Mouse (Mus musculus) thymus, adult 2 months (tissue): ENCODE results near the gene Cbx6. TPM values are rescaled to one million over a fixed set of nuclear protein-coding genes. Genes with fewer than 3 reads are reported as not detected.

Experiments used
- DNase-seq: peaks from one replicate; pipeline ENCODE4 v3.0.0; 2021
- H3K27ac ChIP-seq: fragments of 200-500 bp; 2 replicates; pipeline ENCODE4 v1.5.1; 2012; ENCODE audit warnings: low read length, control low read depth; ENCODE audit not compliant: control insufficient read depth, insufficient read depth
- H3K27me3 ChIP-seq: fragments of 200-500 bp; 2 replicates; pipeline ENCODE4 v1.6.1; 2012; ENCODE audit warnings: mild to moderate bottlenecking, low read length, moderate library complexity, mixed read lengths; ENCODE audit not compliant: control insufficient read depth, insufficient read depth
- H3K36me3 ChIP-seq: fragments of 200-500 bp; 2 replicates; pipeline ENCODE4 v1.6.1; 2012; ENCODE audit warnings: mild to moderate bottlenecking, low read length, moderate library complexity; ENCODE audit not compliant: control insufficient read depth, insufficient read depth
- H3K4me1 ChIP-seq: fragments of 200-500 bp; replicated peaks from 2 replicates; pipeline ENCODE4 v1.6.1; 2012; ENCODE audit warnings: low read length; ENCODE audit not compliant: control insufficient read depth, insufficient read depth
- H3K4me3 ChIP-seq: fragments of 200-500 bp; 2 replicates; pipeline ENCODE4 v1.5.1; 2012; ENCODE audit warnings: mild to moderate bottlenecking, low read length, control low read depth, moderate library complexity; ENCODE audit not compliant: control insufficient read depth, insufficient read depth
- CTCF ChIP-seq: fragments of 200-500 bp; IDR thresholded peaks from 2 replicates; pipeline ENCODE4 v1.5.1; 2012; ENCODE audit warnings: mild to moderate bottlenecking, control low read depth, low read length, moderate library complexity, borderline replicate concordance; ENCODE audit not compliant: control insufficient read depth, poor library complexity, insufficient read depth; ENCODE audit errors: extremely low read depth
- POLR2A ChIP-seq: fragments of 200-500 bp; IDR thresholded peaks from 2 replicates; pipeline ENCODE4 v1.6.1; 2012; ENCODE audit warnings: mild to moderate bottlenecking, low read length, control low read depth, moderate library complexity; ENCODE audit not compliant: control insufficient read depth, poor library complexity, insufficient read depth; ENCODE audit errors: extremely low read depth
- WGBS: fragments of 180-500 bp; shearing (Covaris S2); methylation state at CpG from one replicate; pipeline ENCODE4 v1.1.7; 2018; 5-methylcytosine and 5-hydroxymethylcytosine counted together
- polyA plus RNA-seq: library from polyadenylated mRNA; depleted of rRNA; stranded (reverse); fragments of >200 nt; gene quantifications from 2 replicates; pipeline ENCODE4 v1.2.3, GENCODE M21; 2012; rRNA removed

Cbx6 gene
- 136 and 145 TPM in 2 replicates for polyA plus RNA-seq

DNA sequence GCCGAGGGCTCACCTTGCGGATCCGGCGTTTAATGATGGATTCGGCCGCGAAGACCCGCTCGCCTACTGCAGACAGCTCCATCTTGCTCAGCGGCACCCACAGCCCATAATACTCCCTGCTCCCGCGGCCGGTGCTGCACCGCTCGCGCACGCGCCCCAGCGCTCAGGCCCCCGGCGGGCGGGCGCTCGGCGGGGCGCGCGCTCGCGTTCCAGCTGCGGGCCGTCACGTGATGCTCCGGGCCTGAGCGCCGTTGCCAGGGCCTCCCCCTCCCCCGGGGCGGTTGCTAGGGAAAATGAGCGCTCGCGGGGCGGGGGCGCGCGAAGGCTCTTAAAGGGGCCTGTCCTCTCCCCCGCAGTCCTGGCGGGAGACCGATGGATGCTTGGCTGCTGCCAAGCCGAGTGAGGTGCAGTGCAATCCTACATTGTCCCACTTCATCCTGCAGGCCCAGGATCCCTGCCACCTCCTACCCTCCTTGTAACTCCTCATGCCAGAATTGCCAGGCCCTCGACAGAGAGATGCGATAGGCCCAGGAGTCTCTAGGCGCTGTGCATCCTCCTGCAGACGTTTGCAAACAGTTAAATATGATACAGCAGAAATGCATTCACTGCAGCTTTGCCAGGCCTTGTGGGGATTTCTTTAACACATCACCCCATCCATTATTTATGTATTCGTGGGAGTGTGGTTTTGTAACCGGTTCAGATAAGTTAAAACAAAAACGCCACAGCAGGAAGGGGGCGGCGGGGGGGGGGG, at the start of gene Cbx6, which contains the start of gene Npcd:
Cbx6 (minus strand) TSS at position 559 of the 751 bp plus-strand sequence.
Npcd (minus strand) TSS at position 108 of the 751 bp plus-strand sequence.
- TF ChIP-seq POLR2A (peak; percentile 92), CTCF (no peak)
- H3K4me3 ChIP-seq, result peak within 1 kb of the TSS; percentile 81
- H3K27ac ChIP-seq, result peak within 1 kb of the TSS; percentile 24; the same call in 1 of the 2 replicates
- peak; percentile 98 for DNase-seq
- peaks cover 19% of the 10 kb centered on the region for H3K4me1 ChIP-seq
- no peaks in the 10 kb centered on the region for H3K27me3 ChIP-seq
- WGBS, result 2% methylated on average over 58 of the region's 58 CpGs
- H3K36me3 ChIP-seq, result no peaks in the 10 kb centered on the region

DNA sequence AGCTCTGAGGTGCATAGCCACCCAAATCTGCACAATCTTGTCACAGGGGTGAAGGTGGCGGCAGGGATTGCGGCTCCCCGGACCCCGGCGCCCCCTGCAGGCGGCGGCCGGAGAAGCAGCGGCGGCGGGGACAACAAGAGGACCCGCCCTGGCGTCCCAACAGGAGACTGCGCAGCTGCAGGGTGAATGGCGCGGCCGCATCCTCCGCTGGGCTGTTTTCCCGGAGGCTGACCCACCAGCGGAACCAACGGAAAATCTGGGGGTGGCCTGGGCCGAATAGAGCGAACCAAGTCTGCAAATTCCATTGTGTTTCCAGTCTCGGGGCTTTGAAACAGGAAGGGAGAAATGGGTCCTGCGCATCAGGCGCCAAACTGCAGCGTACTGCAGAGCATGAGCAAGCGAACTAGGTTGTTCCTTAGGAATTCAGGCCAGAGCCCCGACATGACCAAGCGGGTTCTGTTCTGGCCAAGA, 48.9 kb upstream of the Cbx6 start:
- DNase-seq, result peak; percentile 94
- no peaks in the 10 kb centered on the region for H3K36me3 ChIP-seq
- H3K27ac ChIP-seq, result no peak overlapping the region
- no peaks in the 10 kb centered on the region for H3K27me3 ChIP-seq
- H3K4me3 ChIP-seq, result peak overlapping the region; percentile 91
- H3K4me1 ChIP-seq, result peaks cover 5% of the 10 kb centered on the region
- WGBS, result under 1% methylated on average over 30 of the region's 30 CpGs
- 0 out of 2 replicates have a peak, but pooled peaks have one; percentile 33 for TF ChIP-seq POLR2A
- TF ChIP-seq CTCF, result peak; percentile 97

DNA sequence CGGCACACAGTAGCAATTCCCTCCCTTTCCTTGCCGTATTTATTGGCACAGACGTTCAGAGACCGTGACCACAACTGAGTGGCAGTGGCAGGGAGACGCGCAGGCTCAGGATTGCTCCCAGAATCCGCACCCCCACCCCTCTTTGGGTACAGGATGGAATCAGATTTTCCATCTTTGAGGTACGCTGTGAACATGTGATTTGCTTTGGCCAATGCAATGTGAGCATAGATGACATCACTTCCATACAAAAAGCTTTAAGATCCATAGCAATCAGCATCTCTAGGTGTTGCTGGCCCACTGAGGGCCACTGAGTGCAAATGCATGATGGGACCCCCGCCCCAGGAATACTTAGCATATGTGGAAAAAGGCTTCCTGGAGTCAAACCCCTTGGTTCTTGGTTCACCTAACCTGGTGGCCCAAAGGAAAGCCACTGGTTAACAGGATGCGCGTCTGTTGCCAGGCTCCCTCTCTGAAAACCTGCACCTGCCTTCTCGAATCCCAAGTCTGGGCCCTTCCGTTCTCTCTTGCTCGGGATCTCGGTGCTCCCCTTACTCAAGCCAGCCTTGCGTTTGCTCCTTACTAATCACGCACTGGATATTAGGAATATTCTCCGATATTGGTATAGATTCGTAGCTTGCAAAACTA, 48.3 kb upstream of the Cbx6 start:
- peaks cover 5% of the 10 kb centered on the region for H3K4me1 ChIP-seq
- no peak overlapping the region for H3K27ac ChIP-seq
- peak; percentile 9 for DNase-seq
- WGBS, result 31% methylated on average over 19 of the region's 19 CpGs
- H3K36me3 ChIP-seq, result no peaks in the 10 kb centered on the region
- TF ChIP-seq POLR2A (no peak), CTCF (no peak)
- no peaks in the 10 kb centered on the region for H3K27me3 ChIP-seq
- H3K4me3 ChIP-seq, result no peak overlapping the region

DNA sequence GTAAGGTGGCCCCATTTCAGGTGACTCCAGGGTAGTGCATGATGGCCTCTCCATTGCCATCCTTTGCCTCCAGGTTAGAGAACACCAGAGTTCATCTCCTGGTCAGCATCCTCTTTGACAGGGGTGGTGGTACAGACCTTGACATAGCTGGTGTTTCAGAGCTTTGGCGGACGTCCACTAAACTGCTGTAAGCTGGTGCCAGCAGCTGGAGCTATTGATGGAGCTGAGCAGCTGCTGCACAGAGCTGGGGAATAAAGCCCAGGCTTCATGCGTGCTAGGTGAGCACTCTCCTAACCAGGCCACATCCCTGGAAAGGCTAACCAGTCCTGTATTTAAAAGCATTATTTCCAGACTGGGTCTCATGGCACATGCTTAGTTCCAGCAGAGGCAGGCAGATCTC, 46.0 kb upstream of the Cbx6 start:
- no peak for DNase-seq
- no peak overlapping the region for H3K4me3 ChIP-seq
- H3K4me1 ChIP-seq, result peaks cover 5% of the 10 kb centered on the region
- WGBS, result 97% methylated on average over 3 of the region's 3 CpGs
- no peak overlapping the region for H3K27ac ChIP-seq
- no peak for TF ChIP-seq CTCF
- no peak for TF ChIP-seq POLR2A
- no peaks in the 10 kb centered on the region for H3K27me3 ChIP-seq
- H3K36me3 ChIP-seq, result no peaks in the 10 kb centered on the region

DNA sequence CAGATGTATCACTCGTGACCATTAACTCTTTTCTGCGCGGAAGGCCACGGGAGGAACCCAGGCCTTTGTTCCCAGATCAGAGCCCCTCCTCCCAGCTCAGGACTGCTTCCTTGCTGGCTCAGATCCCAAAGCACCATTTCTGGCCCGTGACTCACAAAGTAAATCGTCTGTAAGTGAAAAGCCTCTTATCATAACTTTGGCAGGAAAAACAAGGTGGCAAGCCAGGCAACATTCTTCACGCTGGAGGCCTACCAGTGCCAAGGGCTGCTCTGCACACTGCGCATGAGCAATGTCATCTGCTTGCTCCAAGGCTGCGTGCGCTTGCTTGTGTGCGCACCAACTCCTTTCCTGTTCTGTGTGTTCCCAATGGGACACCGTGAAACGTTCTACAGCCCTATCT, 44.8 kb upstream of the Cbx6 start:
- H3K4me1 ChIP-seq, result peaks cover 5% of the 10 kb centered on the region
- no peak overlapping the region for H3K4me3 ChIP-seq
- WGBS, result 58% methylated on average over 13 of the region's 13 CpGs
- no peak for DNase-seq
- no peak overlapping the region for H3K27ac ChIP-seq
- TF ChIP-seq CTCF, result no peak
- TF ChIP-seq POLR2A, result no peak
- no peaks in the 10 kb centered on the region for H3K36me3 ChIP-seq
- no peaks in the 10 kb centered on the region for H3K27me3 ChIP-seq

DNA sequence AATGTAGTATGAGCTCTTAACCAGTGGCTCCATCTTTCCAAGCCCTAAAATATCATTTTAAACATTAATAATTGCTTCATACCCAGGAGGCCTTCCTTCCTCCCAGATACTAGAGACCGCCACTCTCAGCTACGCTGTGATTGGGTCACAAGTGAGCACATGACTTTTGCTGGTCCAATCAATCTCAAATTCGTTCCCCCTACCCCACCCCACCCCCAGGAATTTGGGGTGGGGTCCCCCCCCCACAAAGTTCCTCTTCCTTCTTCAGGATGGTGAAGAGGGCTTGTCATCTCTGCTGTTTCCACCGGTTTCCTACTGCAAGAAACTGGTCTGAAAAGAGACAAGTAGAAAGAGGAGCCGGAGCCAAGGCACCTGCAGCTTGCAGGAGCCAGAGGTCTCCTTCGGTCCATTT, 44.2 kb upstream of the Cbx6 start:
- DNase-seq, result no peak
- TF ChIP-seq POLR2A (no peak), CTCF (no peak)
- no peak overlapping the region for H3K27ac ChIP-seq
- 74% methylated on average over 6 of the region's 6 CpGs for WGBS
- no peaks in the 10 kb centered on the region for H3K27me3 ChIP-seq
- no peaks in the 10 kb centered on the region for H3K36me3 ChIP-seq
- peaks cover 8% of the 10 kb centered on the region for H3K4me1 ChIP-seq
- no peak overlapping the region for H3K4me3 ChIP-seq
